Mouse (Mus musculus): ENCODE measurements around the gene Dpp7. TPM values are rescaled to one million over a fixed set of nuclear protein-coding genes. Genes with fewer than 3 reads are reported as not detected.

Gene Dpp7
- total and polyA plus RNA-seq, 3 experiments, result 4.8 to 11.8 (median 5.4) TPM

DNA sequence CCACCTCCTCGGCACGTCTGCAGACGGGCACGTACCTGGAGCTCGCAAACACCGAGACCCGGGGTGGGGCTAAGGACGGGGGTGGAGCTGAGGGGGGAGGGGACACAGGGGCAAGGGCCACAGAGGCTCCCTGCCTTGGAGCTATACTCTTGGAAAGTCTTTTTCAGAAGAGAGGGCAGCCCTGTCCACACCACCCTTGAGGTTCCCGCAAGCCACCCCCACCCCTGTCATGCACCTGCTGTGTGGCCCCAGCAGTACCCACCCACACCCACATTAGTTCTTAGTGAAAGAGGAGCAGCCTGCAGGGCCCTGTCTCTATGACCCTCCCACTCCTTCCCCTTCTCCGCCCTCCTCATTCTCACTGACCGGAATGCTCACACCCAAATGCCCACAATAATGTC, 44.7 kb downstream of the Dpp7 start:
- TF ChIP-seq POLR2A (IDR thresholded peaks at IDR 0.05; ENCODE audit: insufficient read depth, low read depth, low read length) (no peak), CTCF (IDR thresholded peaks at IDR 0.05) (no peak), EP300 (IDR thresholded peaks at IDR 0.05; ENCODE audit: insufficient read depth, low read depth, low read length) (no peak)
- no peak for DNase-seq
- Histone ChIP-seq H3K4me3 (no peak overlapping the region), H3K27me3 (ENCODE audit: control insufficient read depth, insufficient read depth, low read length) (peaks cover 8% of the 10 kb centered on the region), H3K36me3 (ENCODE audit: control insufficient read depth, insufficient read depth, low read length) (no peaks in the 10 kb centered on the region), H3K4me1 (ENCODE audit: control insufficient read depth, insufficient read depth, low read length) (no peaks in the 10 kb centered on the region), H3K27ac (no peak overlapping the region), H3K9ac (ENCODE audit: low read depth, low read length) (no peak overlapping the region), H3K79me2 (replicated peaks; ENCODE audit: control insufficient read depth, insufficient read depth, low read length) (no peaks in the 10 kb centered on the region)
- 6% methylated on average over 11 of the region's 11 CpGs for WGBS
- intact Hi-C loops (cut with DNase I), result no loop called here

DNA sequence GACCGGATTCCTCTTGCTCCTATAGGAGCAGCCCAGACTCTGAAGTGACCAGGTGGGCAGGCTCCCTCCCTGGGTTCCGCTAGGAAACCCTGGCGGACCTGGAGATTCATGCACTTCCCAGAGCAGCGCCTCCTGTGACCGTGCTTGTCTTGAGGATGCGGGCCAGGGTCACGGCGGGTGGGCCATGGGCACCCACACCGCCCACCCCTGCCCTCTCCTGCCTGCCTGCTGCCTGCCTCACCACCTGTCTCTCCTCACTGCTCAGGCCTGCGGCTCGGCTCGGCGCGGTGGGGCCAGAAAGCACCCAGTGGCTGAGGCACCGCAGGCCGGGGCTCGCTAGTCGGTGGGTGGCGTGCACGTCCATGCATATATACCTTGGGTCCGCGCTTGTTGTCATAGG, 45.2 kb downstream of the Dpp7 start:
- no peak overlapping the region for H3K27ac ChIP-seq
- H3K79me2 ChIP-seq (replicated peaks; ENCODE audit: control insufficient read depth, insufficient read depth, low read length), result no peaks in the 10 kb centered on the region
- 4% methylated on average over 21 of the region's 22 CpGs for WGBS
- peaks cover 8% of the 10 kb centered on the region for H3K27me3 ChIP-seq (ENCODE audit: control insufficient read depth, insufficient read depth, low read length)
- no peak for DNase-seq
- no peaks in the 10 kb centered on the region for H3K36me3 ChIP-seq (ENCODE audit: control insufficient read depth, insufficient read depth, low read length)
- H3K9ac ChIP-seq (ENCODE audit: low read depth, low read length), result 0 out of 2 replicates have a peak overlapping the region, but pooled peaks have one; percentile 17
- intact Hi-C loops (cut with DNase I), result no loop called here
- no peak overlapping the region for H3K4me3 ChIP-seq
- TF ChIP-seq POLR2A (IDR thresholded peaks at IDR 0.05; ENCODE audit: insufficient read depth, low read depth, low read length), result no peak
- TF ChIP-seq EP300 (IDR thresholded peaks at IDR 0.05; ENCODE audit: insufficient read depth, low read depth, low read length), result no peak
- TF ChIP-seq CTCF (IDR thresholded peaks at IDR 0.05), result no peak
- H3K4me1 ChIP-seq (ENCODE audit: control insufficient read depth, insufficient read depth, low read length), result no peaks in the 10 kb centered on the region

DNA sequence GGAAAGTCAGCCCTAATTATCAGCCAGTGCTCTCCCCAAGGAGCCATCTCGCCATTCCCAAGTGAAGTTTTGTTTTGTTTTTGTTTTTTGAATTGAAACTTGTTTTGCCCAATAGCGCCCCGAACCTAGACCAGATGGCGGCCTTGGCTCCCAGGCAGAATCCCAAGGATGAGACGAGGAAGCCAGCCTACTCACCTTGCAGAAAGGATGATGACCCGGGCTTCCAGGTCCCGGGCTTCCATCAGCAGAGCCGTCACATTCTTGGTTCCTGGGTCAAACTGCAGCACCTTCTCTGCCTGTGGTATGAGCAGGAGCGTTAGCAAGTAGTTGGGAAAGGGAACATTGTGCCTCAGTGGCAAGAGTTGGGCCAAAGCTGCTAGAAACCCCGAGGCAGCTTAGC, 46.0 kb downstream of the Dpp7 start:
- H3K27ac ChIP-seq, result no peak overlapping the region
- no peaks in the 10 kb centered on the region for H3K79me2 ChIP-seq (replicated peaks; ENCODE audit: control insufficient read depth, insufficient read depth, low read length)
- no peaks in the 10 kb centered on the region for H3K36me3 ChIP-seq (ENCODE audit: control insufficient read depth, insufficient read depth, low read length)
- H3K4me1 ChIP-seq (ENCODE audit: control insufficient read depth, insufficient read depth, low read length), result no peaks in the 10 kb centered on the region
- H3K27me3 ChIP-seq (ENCODE audit: control insufficient read depth, insufficient read depth, low read length), result peaks cover 10% of the 10 kb centered on the region
- intact Hi-C loops (cut with DNase I), result no loop called here
- 54% methylated on average over 10 of the region's 10 CpGs for WGBS
- no peak overlapping the region for H3K9ac ChIP-seq (ENCODE audit: low read depth, low read length)
- no peak for DNase-seq
- no peak overlapping the region for H3K4me3 ChIP-seq
- TF ChIP-seq EP300 (IDR thresholded peaks at IDR 0.05; ENCODE audit: insufficient read depth, low read depth, low read length) (no peak), POLR2A (IDR thresholded peaks at IDR 0.05; ENCODE audit: insufficient read depth, low read depth, low read length) (no peak), CTCF (IDR thresholded peaks at IDR 0.05) (no peak)

DNA sequence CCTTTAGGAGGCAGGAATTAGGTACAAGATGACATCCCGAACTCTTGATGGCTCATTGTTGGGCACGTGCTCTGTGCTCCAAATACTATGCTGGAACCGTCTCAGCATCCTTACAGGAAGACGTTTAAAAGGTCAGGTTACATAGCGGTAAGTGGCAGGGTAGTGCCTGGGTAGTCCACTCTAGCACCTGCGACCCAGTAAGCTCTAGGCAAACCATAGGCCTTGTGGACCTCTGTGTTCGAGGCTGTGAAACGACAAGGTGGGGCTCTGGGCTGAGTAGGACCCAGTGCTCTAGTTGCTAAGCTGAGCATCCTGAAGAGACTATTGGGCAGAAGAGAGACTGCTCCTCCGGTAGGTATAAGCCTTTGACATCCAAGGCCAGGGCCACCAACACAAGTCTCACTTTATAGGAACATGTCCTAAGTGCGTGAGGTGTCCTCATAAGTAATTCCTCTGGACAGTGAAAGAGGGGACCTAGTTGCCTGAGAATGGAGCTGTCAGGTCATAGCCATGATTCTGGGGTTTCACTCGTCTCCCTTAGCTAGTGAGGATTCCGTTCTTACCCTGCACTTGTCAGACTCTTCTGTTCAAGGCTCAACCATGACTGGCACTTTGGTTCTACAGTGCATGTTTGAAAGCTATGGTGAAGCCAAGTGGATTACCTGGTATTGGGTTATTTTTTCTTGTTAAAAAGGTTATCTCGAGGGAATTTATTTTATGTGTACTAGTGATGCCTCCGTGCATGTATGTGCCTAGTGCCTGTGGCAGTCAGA, 50.4 kb downstream of the Dpp7 start:
- no peaks in the 10 kb centered on the region for H3K4me1 ChIP-seq (ENCODE audit: control insufficient read depth, insufficient read depth, low read length)
- intact Hi-C loops (cut with DNase I), result no loop called here
- H3K79me2 ChIP-seq (replicated peaks; ENCODE audit: control insufficient read depth, insufficient read depth, low read length), result no peaks in the 10 kb centered on the region
- no peak for TF ChIP-seq EP300 (IDR thresholded peaks at IDR 0.05; ENCODE audit: insufficient read depth, low read depth, low read length)
- TF ChIP-seq CTCF (IDR thresholded peaks at IDR 0.05), result no peak
- TF ChIP-seq POLR2A (IDR thresholded peaks at IDR 0.05; ENCODE audit: insufficient read depth, low read depth, low read length), result no peak
- no peak overlapping the region for H3K9ac ChIP-seq (ENCODE audit: low read depth, low read length)
- no peak overlapping the region for H3K27ac ChIP-seq
- WGBS, result 50% methylated on average over 14 of the region's 14 CpGs
- no peak for DNase-seq
- peaks cover 8% of the 10 kb centered on the region for H3K27me3 ChIP-seq (ENCODE audit: control insufficient read depth, insufficient read depth, low read length)
- no peaks in the 10 kb centered on the region for H3K36me3 ChIP-seq (ENCODE audit: control insufficient read depth, insufficient read depth, low read length)
- no peak overlapping the region for H3K4me3 ChIP-seq

- Histone ChIP-seq H3K79me2 (replicated peaks; ENCODE audit: control insufficient read depth, insufficient read depth, low read length) (no peaks in the 10 kb centered on the region), H3K4me3 (0 out of 2 replicates have a peak overlapping the region, but pooled peaks have one; percentile 23), H3K27ac (no peak overlapping the region), H3K9ac (ENCODE audit: low read depth, low read length) (no peak overlapping the region), H3K4me1 (ENCODE audit: control insufficient read depth, insufficient read depth, low read length) (no peaks in the 10 kb centered on the region), H3K36me3 (ENCODE audit: control insufficient read depth, insufficient read depth, low read length) (no peaks in the 10 kb centered on the region), H3K27me3 (ENCODE audit: control insufficient read depth, insufficient read depth, low read length) (peaks cover 8% of the 10 kb centered on the region)
- no peak for DNase-seq
- intact Hi-C loops (cut with DNase I), result no loop called here
- 2% methylated on average over 41 of the region's 45 CpGs for WGBS
- TF ChIP-seq EP300 (IDR thresholded peaks at IDR 0.05; ENCODE audit: insufficient read depth, low read depth, low read length), result no peak
- TF ChIP-seq CTCF (IDR thresholded peaks at IDR 0.05), result no peak
- TF ChIP-seq POLR2A (IDR thresholded peaks at IDR 0.05; ENCODE audit: insufficient read depth, low read depth, low read length), result no peak
Observed at GRCm38 (mm10) chr2:25304657-25305541, 51.3 kb downstream of the Dpp7 start.
